Mouse (Mus musculus) small intestine, adult 2 months (tissue): ENCODE measurements at regions not wholly inside any gene's neighbourhood (a gene's known extent, or its start where the extent isn't known, plus 50 kb on each side); places are given as distances from the start of the nearest gene placed in this dataset.

Source experiments
- CTCF ChIP-seq: fragments of 200-500 bp; IDR thresholded peaks from 2 replicates; pipeline ENCODE4 v1.5.1; 2012; ENCODE audit warnings: low read depth, mild to moderate bottlenecking, control low read depth, inconsistent platforms, low read length, moderate library complexity, mixed read lengths; ENCODE audit not compliant: insufficient replicate concordance, insufficient read length; ENCODE audit errors: extremely low read depth
- POLR2A ChIP-seq: fragments of 200-500 bp; IDR thresholded peaks from 2 replicates; pipeline ENCODE4 v1.6.1; 2012; ENCODE audit warnings: low read depth, mild to moderate bottlenecking, control low read depth, inconsistent platforms, low read length, moderate library complexity

GRCm38 (mm10) chr5:142338051-142338450 lies 63.2 kb upstream of the Foxk1 start:
- TF ChIP-seq CTCF = no peak
- no peak for TF ChIP-seq POLR2A
